Mouse (Mus musculus) midbrain, postnatal 0 days (tissue): ENCODE data around the gene Plcd1. TPM values are rescaled to one million over a fixed set of nuclear protein-coding genes. Genes with fewer than 3 reads are reported as not detected.

ENCODE experiments used
- ATAC-seq: fragments of 200-750 bp; cut with Nextera tagmentation; 2 replicates; pipeline ENCODE4 v1.8.0; 2017; ENCODE audit warnings: moderate number of reproducible peaks, mild to moderate bottlenecking, moderate TSS enrichment, moderate library complexity; ENCODE audit not compliant: low FRiP score
- DNase-seq: peaks from one replicate; pipeline ENCODE4 v3.0.0-alpha.2; 2015; ENCODE audit warnings: low spot score
- H3K27ac ChIP-seq: fragments of 300-500 bp; sonication (generic); 2 replicates; pipeline ENCODE4 v1.5.1; 2014; ENCODE audit warnings: low read depth, mild to moderate bottlenecking, low read length, mixed read lengths
- H3K27me3 ChIP-seq: fragments of 300-500 bp; sonication (generic); 2 replicates; pipeline ENCODE4 v1.6.1; 2014; ENCODE audit warnings: low read length, control low read depth, mixed read lengths; ENCODE audit not compliant: insufficient read depth
- H3K36me3 ChIP-seq: fragments of 300-500 bp; sonication (generic); 2 replicates; pipeline ENCODE4 v1.6.1; 2014; ENCODE audit warnings: low read length, control low read depth, mixed read lengths; ENCODE audit not compliant: insufficient read depth
- H3K4me1 ChIP-seq: fragments of 300-500 bp; sonication (generic); 2 replicates; pipeline ENCODE4 v1.6.1; 2014; ENCODE audit warnings: mild to moderate bottlenecking, control low read depth, antibody characterized with exemption, low read length, mixed read lengths; ENCODE audit not compliant: insufficient read depth
- H3K4me2 ChIP-seq: fragments of 300-500 bp; sonication (generic); 2 replicates; pipeline ENCODE4 v1.6.1; 2014; ENCODE audit warnings: low read depth, mild to moderate bottlenecking, low read length, mixed read lengths; ENCODE audit not compliant: poor library complexity, severe bottlenecking
- H3K4me3 ChIP-seq: fragments of 300-500 bp; sonication (generic); 2 replicates; pipeline ENCODE4 v1.5.1; 2014; ENCODE audit warnings: low read depth, mild to moderate bottlenecking, low read length, moderate library complexity
- H3K9ac ChIP-seq: fragments of 300-500 bp; sonication (generic); replicated peaks from 2 replicates; pipeline ENCODE4 v1.6.1; 2014; ENCODE audit warnings: mild to moderate bottlenecking, low read length, moderate library complexity, mixed read lengths; ENCODE audit not compliant: poor library complexity, severe bottlenecking
- H3K9me3 ChIP-seq: fragments of 300-500 bp; sonication (generic); 2 replicates; pipeline ENCODE4 v1.6.1; 2016; ENCODE audit warnings: low read length, control low read depth
- CTCF ChIP-seq: IDR thresholded peaks from 2 replicates; pipeline ENCODE4 v1.5.1; 2016; ENCODE audit warnings: antibody characterized with exemption, mild to moderate bottlenecking
- WGBS: fragments of 180-500 bp; shearing (Covaris S2); extraction: QIAGEN DNeasy Blood & Tissue Kit; methylation state at CpG from one replicate; pipeline ENCODE4 v1.1.7; 2014; 5-methylcytosine and 5-hydroxymethylcytosine counted together
- polyA plus RNA-seq: library from polyadenylated mRNA; unstranded; fragments of >200 nt; fragmentation: Nextera tagmentation; extraction: Ambion mirVana; gene quantifications from 2 replicates; pipeline ENCODE4 v1.2.1, GENCODE M21; 2015
- total RNA-seq: library from RNA; depleted of rRNA; stranded (reverse); fragments of >200 nt; gene quantifications from 2 replicates; pipeline ENCODE4 v1.2.3, GENCODE M21; 2014

Gene Plcd1
- total and polyA plus RNA-seq, 2 experiments from 2014 or later, result 10.9 to 17.4 TPM

DNA sequence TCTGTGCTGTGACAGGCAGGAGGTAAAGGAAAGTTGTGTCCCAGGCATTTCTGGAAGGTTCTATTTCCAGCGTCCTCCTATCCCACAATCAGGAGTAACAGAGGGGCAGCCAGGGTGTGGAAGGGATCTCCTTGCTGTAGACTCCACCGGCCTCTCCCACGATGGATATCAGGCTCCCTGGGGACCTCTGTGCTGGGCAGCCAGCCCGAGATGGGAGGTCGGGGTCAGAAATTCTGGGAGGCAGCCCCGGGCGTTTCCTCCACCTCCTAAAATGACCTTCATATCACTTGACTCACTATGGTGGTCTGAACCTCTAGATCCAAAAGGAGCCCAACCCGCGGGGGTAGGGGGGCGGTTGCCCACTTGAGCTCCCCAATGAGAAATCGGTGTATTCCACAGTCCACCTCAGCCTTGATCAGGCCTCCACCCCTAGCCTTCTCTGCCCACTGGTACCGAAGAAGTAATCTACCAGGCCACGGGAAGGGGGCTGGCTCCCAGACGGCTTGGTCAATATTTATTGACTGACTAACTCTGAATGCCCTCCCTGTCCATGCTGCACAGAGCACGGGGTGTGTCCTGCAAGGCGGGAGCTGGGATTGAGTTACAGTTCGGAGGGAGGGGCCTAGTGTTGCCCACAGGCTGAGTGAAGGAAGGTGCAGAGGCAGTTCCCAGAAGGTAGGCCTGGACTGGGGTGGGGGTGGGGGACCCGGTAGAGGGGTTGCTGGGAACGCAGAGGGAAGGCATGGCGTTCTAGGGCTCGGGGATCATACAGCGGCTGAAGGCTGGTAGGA lies 41.0 kb downstream of the Plcd1 start, which contains the start of gene Vill:
Gene Vill, plus strand, starts transcription at position 625 of the 791 bp plus-strand sequence.
- Histone ChIP-seq H3K27ac (no peak within 1 kb of the TSS), H3K9me3 (no peaks in the 10 kb centered on the region), H3K9ac (no peak within 1 kb of the TSS), H3K4me2 (peak within 1 kb of the TSS; percentile 29; the same call in 1 of the 2 replicates), H3K4me3 (peak within 1 kb of the TSS; percentile 1; the same call in 1 of the 2 replicates), H3K36me3 (no peaks in the 10 kb centered on the region), H3K27me3 (no peaks in the 10 kb centered on the region), H3K4me1 (no peaks in the 10 kb centered on the region)
- no peak for TF ChIP-seq CTCF
- ATAC-seq (no peak), DNase-seq (no peak)
- 23% methylated on average over 22 of the region's 22 CpGs for WGBS

GRCm38 (mm10) chr9:119051158-119051557 lies 42.1 kb downstream of the Plcd1 start:
- peak; percentile 23; the same call in 1 of the 2 replicates for TF ChIP-seq CTCF
- Histone ChIP-seq H3K4me3 (no peak overlapping the region), H3K4me2 (no peak overlapping the region), H3K4me1 (no peaks in the 10 kb centered on the region), H3K27me3 (no peaks in the 10 kb centered on the region), H3K27ac (no peak overlapping the region), H3K36me3 (no peaks in the 10 kb centered on the region), H3K9me3 (no peaks in the 10 kb centered on the region), H3K9ac (no peak overlapping the region)
- ATAC-seq (no peak), DNase-seq (no peak)
- WGBS, result 68% methylated on average over 2 of the region's 2 CpGs

GRCm38 (mm10) chr9:119048182-119048903 lies 45.0 kb downstream of the Plcd1 start:
- no peak overlapping the region for H3K4me2 ChIP-seq
- no peaks in the 10 kb centered on the region for H3K4me1 ChIP-seq
- no peak overlapping the region for H3K9ac ChIP-seq
- no peak overlapping the region for H3K4me3 ChIP-seq
- H3K36me3 ChIP-seq, result 0 out of 2 replicates have a peak, but pooled peaks cover 2% of the 10 kb centered on the region
- ATAC-seq (no peak), DNase-seq (no peak)
- no peaks in the 10 kb centered on the region for H3K27me3 ChIP-seq
- no peak for TF ChIP-seq CTCF
- no peak overlapping the region for H3K27ac ChIP-seq
- no peaks in the 10 kb centered on the region for H3K9me3 ChIP-seq
- 82% methylated on average over 11 of the region's 11 CpGs for WGBS

DNA sequence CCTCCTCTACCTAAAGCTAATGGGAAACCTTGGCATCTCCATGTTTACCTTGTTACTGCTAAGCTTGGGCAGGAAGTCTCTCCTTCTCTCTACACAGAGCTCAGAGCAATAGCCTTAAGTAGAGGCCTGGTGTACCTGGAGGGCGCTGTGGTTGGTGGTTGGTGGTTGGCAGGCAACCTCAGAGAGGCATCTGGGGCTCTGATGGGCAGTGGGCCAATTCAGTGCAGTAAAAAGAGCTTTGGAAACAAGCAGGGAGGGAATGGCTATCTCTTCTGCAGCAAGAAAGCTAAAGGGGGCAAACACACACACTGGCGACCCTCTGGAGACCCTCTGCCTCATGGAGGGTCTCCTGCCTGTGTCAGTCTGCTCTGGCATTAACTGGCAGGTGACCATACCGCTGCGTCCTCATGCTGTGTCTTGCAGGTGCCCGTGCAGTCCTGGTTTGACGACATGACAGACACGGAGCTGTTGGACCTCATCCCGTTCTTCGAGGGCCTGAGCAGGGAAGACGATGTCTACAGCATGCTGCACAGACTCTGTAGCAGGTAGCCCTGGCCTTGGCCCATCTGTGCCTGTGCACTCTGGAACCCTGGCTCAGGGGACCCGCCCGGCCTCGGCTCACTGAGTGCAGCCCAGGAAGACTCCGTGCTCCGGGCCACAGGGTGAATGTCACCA lies 53.1 kb downstream of the Plcd1 start:
- Histone ChIP-seq H3K4me3 (no peak overlapping the region), H3K36me3 (peaks cover 16% of the 10 kb centered on the region), H3K9ac (no peak overlapping the region), H3K4me2 (no peak overlapping the region), H3K27me3 (no peaks in the 10 kb centered on the region), H3K9me3 (no peaks in the 10 kb centered on the region), H3K27ac (no peak overlapping the region), H3K4me1 (no peaks in the 10 kb centered on the region)
- DNase-seq (peak; percentile 34), ATAC-seq (no peak)
- no peak for TF ChIP-seq CTCF
- WGBS, result 87% methylated on average over 15 of the region's 15 CpGs

- DNase-seq (no peak), ATAC-seq (no peak)
- H3K4me3 ChIP-seq, result no peak overlapping the region
- WGBS, result 93% methylated on average over 3 of the region's 3 CpGs
- peaks cover 14% of the 10 kb centered on the region for H3K36me3 ChIP-seq
- H3K4me1 ChIP-seq, result peaks cover 1% of the 10 kb centered on the region; the same call in 1 of the 2 replicates
- no peak overlapping the region for H3K9ac ChIP-seq
- H3K27me3 ChIP-seq, result no peaks in the 10 kb centered on the region
- TF ChIP-seq CTCF, result no peak
- no peak overlapping the region for H3K4me2 ChIP-seq
- H3K9me3 ChIP-seq, result no peaks in the 10 kb centered on the region
- H3K27ac ChIP-seq, result no peak overlapping the region
These were observed 54.7 kb downstream of the Plcd1 start for GRCm38 (mm10) chr9:119038574-119038973.
